Mouse (Mus musculus) adrenal gland, postnatal 4 days (tissue): ENCODE data around the gene Aftph. TPM values are rescaled to one million over a fixed set of nuclear protein-coding genes. Genes with fewer than 3 reads are reported as not detected.

Experiments used
- DNase-seq, 2 experiments: peaks; one replicate each; pipeline ENCODE4 v3.0.0; 2021 to 2022; ENCODE audit warnings: low spot score in 2 of 2, mixed read lengths in 2 of 2
- total RNA-seq, 2 experiments: library from RNA; stranded (reverse); gene quantifications; 2 replicates each; pipeline ENCODE4 v1.2.3; 2021

The Aftph gene
- total RNA-seq, 2 experiments from 2014 or later: 51.0 to 54.1 TPM

GRCm38 (mm10) chr11:20733486-20734030, 7.8 kb downstream of the Aftph start:
- no peak for DNase-seq

- no peak for DNase-seq
Observed at GRCm38 (mm10) chr11:20729403-20729802, 12.0 kb downstream of the Aftph start.

- DNase-seq: no peak
Observed at GRCm38 (mm10) chr11:20728044-20728443, 13.3 kb downstream of the Aftph start.

- DNase-seq: no peak
Observed at GRCm38 (mm10) chr11:20723572-20723971, 17.8 kb downstream of the Aftph start.

GRCm38 (mm10) chr11:20712068-20712671, 29.2 kb downstream of the Aftph start:
- no peak for DNase-seq

- peak in 1 of 2 experiments; percentile 10 for DNase-seq
Observed at GRCm38 (mm10) chr11:20691000-20691399, 50.4 kb downstream of the Aftph start.

GRCm38 (mm10) chr11:20681679-20682078, 59.7 kb downstream of the Aftph start:
- no peak for DNase-seq

- DNase-seq: no peak
Observed at GRCm38 (mm10) chr11:20680781-20681180, 60.6 kb downstream of the Aftph start.

- no peak for DNase-seq
Observed at GRCm38 (mm10) chr11:20679396-20679795, 62.0 kb downstream of the Aftph start.

- no peak for DNase-seq
Observed at GRCm38 (mm10) chr11:20672513-20672912, 68.9 kb downstream of the Aftph start.

- DNase-seq: no peak
Observed at GRCm38 (mm10) chr11:20671789-20672392, 69.5 kb downstream of the Aftph start.

- DNase-seq: no peak
Observed at GRCm38 (mm10) chr11:20664878-20665277, 76.5 kb downstream of the Aftph start.

- no peak for DNase-seq
Observed at GRCm38 (mm10) chr11:20663580-20664198, 77.7 kb downstream of the Aftph start.

- no peak for DNase-seq
Observed at GRCm38 (mm10) chr11:20662811-20663210, 78.6 kb downstream of the Aftph start.

GRCm38 (mm10) chr11:20661652-20662051, 79.7 kb downstream of the Aftph start:
- no peak for DNase-seq

- no peak for DNase-seq
Observed at GRCm38 (mm10) chr11:20660111-20661097, 81.0 kb downstream of the Aftph start.

- DNase-seq: no peak
Observed at GRCm38 (mm10) chr11:20659094-20659493, 82.3 kb downstream of the Aftph start.

- no peak for DNase-seq
Observed at GRCm38 (mm10) chr11:20656711-20657057, 84.7 kb downstream of the Aftph start.

- DNase-seq: no peak
Observed at GRCm38 (mm10) chr11:20655795-20656710, 85.3 kb downstream of the Aftph start.

GRCm38 (mm10) chr11:20651166-20651565, 90.2 kb downstream of the Aftph start:
- DNase-seq: no peak
